Mouse (Mus musculus) C2C12 (cell line): Measurements from ENCODE around the gene Rnf39. TPM values are rescaled to one million over a fixed set of nuclear protein-coding genes. Genes with fewer than 3 reads are reported as not detected.

Experiments used
- H3K27me3 ChIP-seq: one replicate; pipeline ENCODE4 v1.6.1; 2011; ENCODE audit not compliant: control insufficient read depth, insufficient read depth, insufficient read length
- H3K36me3 ChIP-seq: one replicate; pipeline ENCODE4 v1.6.1; 2011; ENCODE audit not compliant: control insufficient read depth, insufficient read depth
- H3K4me3 ChIP-seq: one replicate; pipeline ENCODE4 v1.5.1; 2011; ENCODE audit warnings: mild to moderate bottlenecking, control low read depth; ENCODE audit not compliant: poor library complexity, insufficient read depth, severe bottlenecking
- H3K79me2 ChIP-seq: one replicate; pipeline ENCODE4 v1.6.1; 2011; ENCODE audit not compliant: control insufficient read depth, insufficient read depth
- H3K79me3 ChIP-seq: one replicate; pipeline ENCODE4 v1.6.1; 2011; ENCODE audit warnings: low read depth, control low read depth
- H3ac ChIP-seq: one replicate; pipeline ENCODE3; 2011; ENCODE audit warnings: low read depth; ENCODE audit not compliant: control insufficient read depth, insufficient read length
- CEBPB ChIP-seq: IDR thresholded peaks from one replicate; pipeline ENCODE4 v1.6.1; 2011; ENCODE audit warnings: low read depth, mild to moderate bottlenecking, control low read depth, moderate library complexity
- CTCF ChIP-seq: IDR thresholded peaks from one replicate; pipeline ENCODE4 v1.5.1; 2011; ENCODE audit not compliant: control insufficient read depth, insufficient read depth, insufficient read length
- FOSL1 ChIP-seq: IDR thresholded peaks from one replicate; pipeline ENCODE4 v1.8.0; 2011; ENCODE audit warnings: mild to moderate bottlenecking, low read length; ENCODE audit not compliant: poor library complexity, insufficient read depth, severe bottlenecking
- MAX ChIP-seq: IDR thresholded peaks from one replicate; pipeline ENCODE4 v1.6.1; 2011; ENCODE audit warnings: mild to moderate bottlenecking, control low read depth
- MYOD1 ChIP-seq: IDR thresholded peaks from one replicate; pipeline ENCODE4 v1.6.1; 2011; ENCODE audit warnings: low read depth; ENCODE audit not compliant: control insufficient read depth, insufficient read length
- MYOG ChIP-seq: IDR thresholded peaks from one replicate; pipeline ENCODE4 v1.6.1; 2011; ENCODE audit not compliant: control insufficient read depth, insufficient read length; ENCODE audit errors: extremely low read depth
- USF1 ChIP-seq: IDR thresholded peaks from one replicate; pipeline ENCODE4 v1.6.1; 2011; ENCODE audit warnings: low read depth, mild to moderate bottlenecking, control low read depth, moderate library complexity
- polyA plus RNA-seq: library from polyadenylated mRNA; unstranded; fragments of >200 nt; fragmentation: generic; extraction: Trizol; gene quantifications from one replicate; pipeline ENCODE4 v1.2.1, GENCODE M21; 2012; ENCODE audit warnings: missing spikeins

Gene Rnf39
- polyA plus RNA-seq, 1 experiment = 0.02 TPM

- TF ChIP-seq MAX = no peak
- no peak for TF ChIP-seq MYOD1
- TF ChIP-seq USF1 = no peak
- TF ChIP-seq CTCF = no peak
- no peak for TF ChIP-seq FOSL1
- H3K79me3 ChIP-seq = peaks cover 31% of the 10 kb centered on the region
- H3K79me2 ChIP-seq = peaks cover 43% of the 10 kb centered on the region
- no peak overlapping the region for H3ac ChIP-seq
- H3K36me3 ChIP-seq = peaks cover 51% of the 10 kb centered on the region
- H3K4me3 ChIP-seq = no peak overlapping the region
- no peaks in the 10 kb centered on the region for H3K27me3 ChIP-seq
Measured at GRCm38 (mm10) chr17:36952631-36953030, 9.9 kb downstream of the Rnf39 start.

- Histone ChIP-seq H3K36me3 (peaks cover 50% of the 10 kb centered on the region), H3K4me3 (no peak overlapping the region), H3K79me3 (peaks cover 34% of the 10 kb centered on the region), H3ac (no peak overlapping the region), H3K79me2 (peaks cover 47% of the 10 kb centered on the region), H3K27me3 (no peaks in the 10 kb centered on the region)
- TF ChIP-seq CTCF = no peak
Measured at GRCm38 (mm10) chr17:36953062-36953461, 10.3 kb downstream of the Rnf39 start.

DNA sequence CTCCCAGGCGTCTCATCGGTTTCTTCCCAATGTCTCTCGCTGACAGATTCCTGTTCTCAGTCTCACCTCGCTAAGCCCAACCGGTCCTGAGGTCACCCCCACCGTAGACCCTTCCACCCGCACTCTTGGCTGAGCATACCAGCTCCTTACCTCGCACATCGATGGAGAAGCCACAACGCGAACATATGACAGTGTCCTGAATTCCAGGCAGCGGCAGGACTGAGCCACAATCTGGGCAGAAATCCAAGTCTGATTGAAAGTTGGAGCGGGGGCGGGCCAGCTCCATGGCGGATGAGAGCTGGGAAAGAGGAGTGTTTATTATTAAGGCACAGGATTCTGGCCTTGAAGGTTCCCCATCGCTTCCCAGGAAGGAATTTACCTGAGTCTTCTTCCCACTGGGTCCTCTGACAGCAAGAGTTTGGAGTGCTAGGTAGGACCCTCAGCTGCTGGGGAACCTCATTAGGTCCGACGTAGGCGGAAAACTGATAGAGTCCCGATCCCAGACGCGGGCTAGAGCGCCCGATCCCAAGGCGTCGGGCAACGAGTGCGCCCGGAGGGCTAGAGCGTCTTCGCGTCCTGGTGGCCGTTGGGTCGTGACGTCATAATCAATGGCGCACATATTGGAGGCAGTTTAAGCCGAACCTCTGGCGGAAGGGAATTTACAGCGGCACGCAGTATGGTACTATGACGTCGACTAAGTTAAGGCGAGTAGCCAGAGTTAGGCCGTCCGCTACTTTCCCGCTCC, 15.5 kb downstream of the Rnf39 start, which contains the start of the genes Znrd1 and Znrd1as:
Znrd1 (minus strand) TSS at position 561 of the 745 bp plus-strand sequence.
Znrd1as (plus strand) TSS at position 594 of the 745 bp plus-strand sequence.
- Histone ChIP-seq H3K79me3 (peaks cover 15% of the 10 kb centered on the region), H3ac (peak within 1 kb of the TSS; percentile 78), H3K4me3 (peak within 1 kb of the TSS; percentile 63), H3K27me3 (no peaks in the 10 kb centered on the region), H3K79me2 (peaks cover 37% of the 10 kb centered on the region), H3K36me3 (peaks cover 32% of the 10 kb centered on the region)
- TF ChIP-seq MYOD1 (no peak), USF1 (no peak), CEBPB (no peak), MYOG (no peak), MAX (peak; percentile 66), FOSL1 (no peak)

DNA sequence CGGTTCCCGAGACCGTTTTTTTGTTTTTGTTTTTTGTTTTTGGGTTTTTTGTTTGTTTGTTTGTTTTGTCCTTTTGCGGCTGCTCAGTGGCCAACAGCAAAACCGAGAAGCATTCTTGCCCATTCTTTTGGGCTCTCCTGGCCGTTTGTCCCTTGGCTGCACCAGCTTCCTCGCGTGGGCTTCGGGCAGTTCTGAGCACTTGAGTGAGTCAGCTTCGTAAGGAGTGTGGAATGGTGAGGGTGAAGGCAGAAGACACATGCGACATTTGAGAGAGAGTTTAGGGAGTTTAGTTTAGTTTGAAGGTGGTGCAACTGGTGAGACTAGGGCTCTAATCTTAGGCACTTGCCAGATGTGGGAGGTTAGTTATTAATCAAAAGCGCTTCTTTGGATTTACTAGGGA, 16.2 kb downstream of the Rnf39 start:
- Histone ChIP-seq H3K79me3 (peaks cover 15% of the 10 kb centered on the region), H3K27me3 (no peaks in the 10 kb centered on the region), H3K36me3 (peaks cover 25% of the 10 kb centered on the region), H3K4me3 (peak overlapping the region; percentile 63), H3ac (peak overlapping the region; percentile 78), H3K79me2 (peaks cover 37% of the 10 kb centered on the region)
- TF ChIP-seq FOSL1 = no peak
- TF ChIP-seq MAX = no peak
- no peak for TF ChIP-seq USF1
- no peak for TF ChIP-seq MYOD1
- TF ChIP-seq CEBPB = no peak
- no peak for TF ChIP-seq MYOG
- no peak for TF ChIP-seq CTCF

DNA sequence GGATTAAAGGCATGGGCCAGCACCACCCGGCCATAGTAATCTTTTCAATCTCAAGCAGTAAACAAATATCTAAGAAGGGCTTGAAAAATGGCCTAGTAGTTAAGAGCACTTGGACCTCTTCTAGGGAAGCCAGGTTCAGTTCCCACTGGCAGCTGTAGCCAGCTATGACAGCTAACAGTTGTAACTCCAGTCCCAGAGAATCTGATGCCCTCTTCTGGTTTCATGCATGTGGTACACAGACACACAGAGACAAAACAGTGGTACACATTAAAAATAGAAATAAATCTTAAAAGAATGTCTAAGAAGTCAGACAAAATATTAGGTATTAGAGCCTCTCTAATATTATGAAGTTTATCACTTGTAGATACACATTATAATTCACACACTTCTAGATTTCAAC, 18.4 kb downstream of the Rnf39 start:
- Histone ChIP-seq H3K36me3 (peaks cover 8% of the 10 kb centered on the region), H3K4me3 (no peak overlapping the region), H3K27me3 (no peaks in the 10 kb centered on the region), H3ac (no peak overlapping the region), H3K79me3 (peaks cover 13% of the 10 kb centered on the region), H3K79me2 (peaks cover 32% of the 10 kb centered on the region)
- no peak for TF ChIP-seq MAX
- TF ChIP-seq CTCF = no peak
- TF ChIP-seq MYOG = no peak
- TF ChIP-seq MYOD1 = no peak

DNA sequence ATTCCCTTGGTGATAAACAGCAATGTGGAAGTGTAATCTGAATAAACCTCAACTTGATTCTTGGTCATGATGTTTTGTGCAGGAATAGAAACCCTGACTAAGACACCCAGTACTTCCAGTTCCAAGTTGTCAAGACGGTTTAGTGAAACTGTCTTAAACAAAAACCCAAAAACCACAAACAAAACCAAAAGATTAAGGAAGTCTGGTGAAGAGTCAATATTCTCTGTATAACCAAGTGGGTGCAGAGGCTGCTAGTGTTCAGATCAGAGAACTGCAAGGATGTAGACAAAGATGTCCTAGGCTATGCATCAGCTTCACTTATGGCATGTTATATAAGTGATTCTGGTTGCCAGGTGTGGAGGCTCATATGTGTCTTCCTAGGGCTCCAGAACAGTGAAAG, 24.2 kb downstream of the Rnf39 start:
- Histone ChIP-seq H3K36me3 (no peaks in the 10 kb centered on the region), H3K27me3 (no peaks in the 10 kb centered on the region), H3K4me3 (no peak overlapping the region), H3ac (no peak overlapping the region), H3K79me3 (no peaks in the 10 kb centered on the region), H3K79me2 (no peaks in the 10 kb centered on the region)
- no peak for TF ChIP-seq MYOG
- no peak for TF ChIP-seq MAX
- TF ChIP-seq USF1 = no peak
- no peak for TF ChIP-seq CEBPB
- no peak for TF ChIP-seq MYOD1
- no peak for TF ChIP-seq FOSL1
- TF ChIP-seq CTCF = no peak
